Mouse (Mus musculus) kidney, adult 8-10 months (tissue): ENCODE measurements around the gene Cmtm5.
"Not testable (repeated sequence)": the region's sequence is repeated elsewhere in the genome, so short reads cannot be mapped to it uniquely, and the experiment has no call there.

ENCODE experiments used
- DNase-seq, 2 experiments: peaks; one replicate each; pipeline ENCODE4 v3.0.0; 2022

The Cmtm5 gene

DNA sequence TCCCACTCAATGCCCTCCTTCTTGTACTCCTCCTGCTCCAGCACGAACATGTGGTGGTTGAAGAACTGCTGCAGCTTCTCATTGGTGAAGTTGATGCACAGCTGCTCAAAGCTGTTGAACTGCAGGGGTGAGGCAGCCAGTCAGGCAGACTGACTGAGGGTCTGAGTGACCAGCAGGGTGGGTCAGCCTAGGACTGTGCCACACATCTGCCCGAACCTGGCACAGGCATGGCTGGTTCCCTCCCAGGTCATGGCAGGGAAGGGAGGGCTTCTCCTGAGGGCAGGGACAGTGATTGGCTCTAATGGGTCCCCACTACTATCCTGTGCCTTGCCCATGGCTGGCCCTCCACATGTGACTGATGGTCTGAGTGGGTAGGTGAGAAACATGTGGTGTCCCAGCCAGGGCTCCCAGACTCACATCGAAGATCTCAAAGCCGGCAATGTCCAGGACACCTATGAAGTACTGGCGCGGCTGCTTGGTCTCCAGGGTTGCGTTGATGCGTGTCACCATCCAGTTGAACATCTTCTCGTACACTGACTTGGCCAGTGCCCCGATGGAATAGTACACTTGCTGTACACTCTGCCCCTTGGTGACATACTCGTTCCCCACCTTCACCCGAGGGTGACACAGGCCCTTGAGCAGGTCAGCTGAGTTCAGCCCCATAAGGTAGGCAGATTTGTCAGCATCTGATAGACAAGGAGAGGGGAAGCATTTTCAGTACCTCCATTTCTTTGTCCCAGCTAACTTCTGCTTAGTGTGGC, 24.0 kb downstream of the Cmtm5 start:
- DNase-seq, result not testable (repeated sequence)

DNA sequence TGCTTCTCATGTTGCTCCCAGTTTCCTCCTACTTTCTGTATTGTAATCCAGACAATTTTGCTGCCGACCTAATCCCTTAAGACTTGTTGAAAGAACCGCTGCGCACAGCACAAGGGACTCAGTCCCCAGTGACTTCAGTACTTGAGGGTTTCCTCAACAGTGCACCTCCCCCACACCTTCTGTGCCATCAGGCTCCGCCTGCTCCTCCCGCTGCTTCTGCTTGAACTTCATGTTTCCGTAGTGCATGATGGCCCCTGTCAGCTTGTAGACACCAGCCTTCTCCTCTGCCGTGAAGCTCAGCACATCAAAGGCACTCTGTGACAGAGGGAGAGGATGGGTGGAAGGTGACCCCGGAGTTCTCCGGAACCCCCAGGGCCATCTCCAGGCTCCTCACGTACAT, 24.7 kb downstream of the Cmtm5 start:
- DNase-seq, result no peak

- DNase-seq, result no peak
These were observed 25.4 kb downstream of the Cmtm5 start for GRCm38 (mm10) chr14:54961487-54961886.

DNA sequence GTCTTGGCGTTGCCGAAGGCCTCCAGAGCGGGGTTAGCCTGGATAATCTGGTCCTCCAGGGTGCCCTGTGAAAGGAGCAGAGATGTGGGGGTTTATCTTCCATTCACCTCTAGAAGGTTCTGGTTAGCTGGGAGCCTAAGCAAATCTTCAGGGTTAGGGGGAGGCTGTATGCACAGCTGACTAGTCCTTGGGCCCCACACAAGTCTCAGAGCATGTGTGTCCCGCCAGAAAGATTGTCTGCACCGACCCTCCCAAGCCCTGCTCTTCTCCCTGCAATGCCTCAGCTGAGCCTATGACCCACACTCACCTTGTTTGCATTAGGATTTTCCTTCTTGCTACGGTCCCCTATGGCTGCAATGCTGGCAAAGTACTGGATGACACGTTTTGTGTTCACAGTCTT, 26.7 kb downstream of the Cmtm5 start:
- no peak for DNase-seq

DNA sequence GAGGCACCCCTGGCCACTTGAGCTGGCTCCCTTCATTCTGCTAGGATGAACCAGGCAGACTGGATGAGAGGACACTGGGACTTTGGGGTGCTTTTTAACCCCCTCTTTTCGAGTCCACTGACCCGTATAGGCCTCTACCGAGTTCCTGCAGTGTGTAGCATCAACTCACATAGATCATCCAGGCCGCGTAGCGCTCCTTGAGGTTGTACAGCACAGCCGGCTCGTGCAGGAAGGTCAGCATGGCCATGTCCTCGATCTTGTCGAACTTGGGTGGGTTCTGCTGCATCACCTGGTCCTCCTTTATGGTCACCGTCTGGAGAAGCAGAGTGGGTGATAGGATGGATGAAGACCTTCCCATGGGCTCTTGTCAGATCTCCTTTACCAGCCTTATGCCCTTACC, 27.7 kb downstream of the Cmtm5 start:
- DNase-seq, result no peak

GRCm38 (mm10) chr14:54965044-54965443, 29.0 kb downstream of the Cmtm5 start:
- DNase-seq, result no peak

DNA sequence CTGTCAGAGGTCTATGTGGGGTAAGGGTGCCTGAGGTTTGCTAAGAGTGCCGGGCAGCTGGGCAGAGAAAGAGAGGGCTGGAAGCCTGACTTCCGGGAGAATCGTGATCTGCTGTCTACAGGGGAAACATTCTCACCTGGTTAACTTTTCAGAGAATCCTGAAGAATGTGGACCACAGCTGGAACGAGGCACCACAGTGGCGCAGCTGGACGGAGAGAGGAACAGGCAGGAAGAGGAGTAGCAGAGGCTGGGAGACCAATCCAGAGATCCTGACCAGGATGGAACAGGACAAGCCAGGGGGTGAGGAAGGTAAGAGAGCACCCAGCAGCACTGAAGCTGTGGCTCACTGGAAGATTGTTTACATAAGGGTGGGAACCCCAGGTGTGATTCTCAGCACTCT, 29.6 kb downstream of the Cmtm5 start:
- no peak for DNase-seq

- DNase-seq, result no peak
These were observed 30.4 kb downstream of the Cmtm5 start, which contains the start of gene Myh6 for GRCm38 (mm10) chr14:54966320-54966977. Gene Myh6, minus strand, starts transcription at chr14:54966927.

DNA sequence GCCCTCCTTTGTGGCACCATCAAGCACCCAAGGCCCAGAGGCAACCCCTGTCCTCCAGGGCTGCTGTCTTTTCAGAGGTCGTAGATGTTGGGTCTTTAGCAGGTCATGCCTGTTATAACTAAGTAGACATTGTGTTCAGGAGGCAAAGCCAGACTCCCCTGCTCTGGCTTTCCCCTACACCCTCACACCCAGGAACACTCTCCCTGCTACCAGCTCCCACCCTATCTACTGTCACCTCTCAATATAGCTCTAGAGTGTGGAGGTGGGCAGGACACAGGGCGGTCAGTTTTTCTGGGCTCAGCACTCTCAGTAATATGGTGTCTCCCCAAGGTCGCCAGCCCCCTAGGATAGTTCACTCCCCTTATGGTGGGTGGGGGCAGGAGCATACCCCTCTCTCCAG, 31.8 kb downstream of the Cmtm5 start:
- no peak for DNase-seq

GRCm38 (mm10) chr14:54968344-54968743, 32.3 kb downstream of the Cmtm5 start:
- no peak for DNase-seq

- not testable (repeated sequence) for DNase-seq
These were observed 36.7 kb downstream of the Cmtm5 start for GRCm38 (mm10) chr14:54972786-54973185.

DNA sequence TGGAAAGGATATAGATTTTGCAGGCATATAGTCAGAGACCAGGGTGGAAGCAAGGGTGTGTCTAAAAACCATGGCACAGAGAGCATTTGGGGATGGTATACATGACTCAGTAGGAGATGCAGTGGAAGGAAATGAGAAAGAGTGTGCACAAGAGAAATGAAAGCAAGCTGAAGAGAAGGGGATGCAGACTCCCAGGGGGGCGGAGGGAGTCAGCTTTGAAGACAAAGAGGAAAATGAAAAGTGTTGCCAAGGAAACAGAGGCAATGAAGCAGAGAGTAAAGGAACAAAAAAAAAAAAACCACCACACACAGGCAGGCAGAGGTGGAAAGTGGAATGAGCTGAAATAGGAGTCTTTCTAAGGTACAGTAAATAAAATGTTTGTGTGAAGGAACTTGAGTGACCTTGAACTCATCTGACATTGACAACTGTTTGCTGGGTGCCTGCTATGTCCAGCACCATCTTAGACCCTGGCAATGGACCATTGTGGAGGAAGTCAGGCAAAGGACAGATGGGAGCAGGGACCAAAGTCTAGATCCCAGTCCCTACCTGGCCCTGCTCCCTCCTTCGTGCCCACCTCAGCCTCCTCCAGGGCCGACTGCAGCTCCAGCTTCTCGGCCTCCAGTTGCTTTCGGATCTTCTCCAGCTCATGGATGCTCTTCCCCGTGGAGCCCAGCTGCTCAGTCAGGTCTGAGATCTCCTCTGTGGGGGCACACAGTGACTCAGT, 38.2 kb downstream of the Cmtm5 start:
- no peak for DNase-seq

DNA sequence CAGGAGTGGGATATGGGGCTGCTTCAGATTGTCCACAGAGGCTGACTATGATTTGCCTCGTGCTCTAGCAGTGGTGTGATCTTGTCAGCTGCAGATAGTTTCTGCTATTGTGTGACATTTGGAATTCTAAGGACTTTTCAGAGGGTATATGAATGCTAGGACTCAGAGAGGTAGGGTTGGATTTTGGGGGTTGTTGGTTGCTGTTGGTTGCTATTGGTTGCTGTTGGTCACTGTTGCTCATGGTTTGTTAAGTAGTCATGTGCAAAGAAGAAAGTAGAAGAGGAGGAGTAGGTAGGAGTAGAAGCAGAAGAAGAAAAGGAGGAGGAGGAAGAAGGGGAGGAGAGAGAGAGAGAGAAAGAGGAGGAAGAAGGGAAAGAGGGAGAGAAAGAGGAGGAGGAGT, 40.6 kb downstream of the Cmtm5 start, which contains the start of gene Gm17428:
Gene Gm17428 (plus strand): TSS at position 301 of the 400 bp plus-strand sequence.
- no peak for DNase-seq

- no peak for DNase-seq
These were observed 42.6 kb downstream of the Cmtm5 start for GRCm38 (mm10) chr14:54978664-54979063.

GRCm38 (mm10) chr14:54981934-54982333, 45.9 kb downstream of the Cmtm5 start:
- DNase-seq, result no peak

- DNase-seq, result not testable (repeated sequence)
These were observed 52.4 kb downstream of the Cmtm5 start for GRCm38 (mm10) chr14:54988350-54988874.
